Mouse (Mus musculus) testis, postnatal 10 days (tissue): ENCODE results near the gene Nabp2.

Experiments used
- DNase-seq: peaks from one replicate; pipeline ENCODE4 v3.0.0; 2021; ENCODE audit warnings: low spot score

Gene Nabp2

DNA sequence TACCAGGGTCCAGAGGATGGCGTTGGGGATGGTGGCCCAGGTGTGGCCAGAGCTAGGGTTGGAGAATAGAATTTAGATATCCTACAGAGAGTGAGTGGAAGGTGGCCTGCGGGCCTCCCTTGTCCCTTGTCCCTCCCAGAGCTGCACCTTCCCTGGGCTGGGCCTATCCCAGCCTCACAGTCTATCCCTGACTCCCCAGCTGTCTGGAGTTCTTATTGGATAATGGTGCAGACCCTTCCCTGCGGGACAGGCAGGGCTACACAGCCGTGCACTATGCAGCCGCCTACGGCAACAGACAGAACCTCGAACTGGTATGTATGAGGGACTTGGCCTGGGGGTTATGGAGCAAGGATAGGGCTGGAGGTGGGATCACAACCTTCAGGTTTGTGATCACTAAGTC, 25.4 kb downstream of the Nabp2 start:
- DNase-seq, result no peak

- no peak for DNase-seq
These were observed 28.8 kb downstream of the Nabp2 start for GRCm38 (mm10) chr10:128382482-128382881.

GRCm38 (mm10) chr10:128380565-128380964, 30.7 kb downstream of the Nabp2 start:
- no peak for DNase-seq

DNA sequence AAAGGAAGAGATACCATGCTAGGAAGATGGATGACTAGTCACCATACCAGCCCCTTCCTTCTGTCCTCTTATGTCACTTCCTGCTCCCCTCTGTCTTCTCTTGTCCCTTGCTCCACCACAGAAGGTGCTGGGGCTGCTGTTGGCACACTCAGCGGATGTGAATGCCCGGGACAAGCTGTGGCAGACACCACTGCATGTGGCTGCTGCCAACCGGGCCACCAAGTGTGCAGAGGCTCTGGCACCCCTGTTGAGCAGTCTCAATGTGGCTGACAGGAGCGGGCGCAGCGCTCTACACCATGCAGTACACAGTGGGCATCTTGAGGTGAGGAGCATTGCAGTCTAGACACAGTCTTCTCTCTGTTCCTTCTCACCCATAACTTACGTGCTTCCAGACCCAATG, 32.0 kb downstream of the Nabp2 start:
- DNase-seq, result peak; percentile 42

- no peak for DNase-seq
These were observed 32.8 kb downstream of the Nabp2 start for GRCm38 (mm10) chr10:128378462-128378861.

- DNase-seq, result no peak
These were observed 33.3 kb downstream of the Nabp2 start for GRCm38 (mm10) chr10:128377940-128378448.

DNA sequence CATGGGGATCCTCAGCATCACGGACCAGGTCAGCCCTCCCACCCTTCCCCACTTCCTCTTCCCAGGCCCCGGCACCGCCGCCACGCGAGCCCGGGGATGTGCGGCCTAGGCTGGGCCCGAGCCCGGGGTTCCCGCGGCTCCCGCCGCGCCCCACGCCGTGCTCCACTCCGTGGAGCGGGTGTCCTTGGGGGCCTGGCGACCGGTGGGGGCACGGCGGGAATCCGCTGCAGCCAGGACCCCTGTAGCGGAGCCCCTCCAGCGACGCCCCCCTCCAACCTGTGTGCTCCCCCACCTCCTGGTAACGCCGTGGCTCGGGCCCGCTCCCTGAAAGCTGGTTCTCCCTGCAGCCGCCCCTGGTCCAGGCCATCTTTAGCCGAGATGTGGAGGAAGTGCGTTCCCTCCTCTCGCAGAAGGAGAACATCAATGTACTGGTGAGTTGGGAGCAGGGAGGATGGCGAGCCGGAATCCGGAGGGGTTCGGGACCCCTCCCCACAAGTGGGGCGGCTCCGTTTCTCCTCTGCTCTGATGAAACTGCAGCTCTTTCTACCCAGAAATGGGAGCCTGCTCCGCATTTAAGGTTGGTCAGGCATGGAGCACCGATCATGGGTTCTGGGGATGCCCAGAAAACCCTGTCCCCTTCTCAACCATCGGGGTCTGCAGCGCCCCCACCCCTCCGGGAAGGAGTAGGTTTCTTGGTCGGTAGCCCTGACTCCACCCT, 33.9 kb downstream of the Nabp2 start:
- peak; percentile 69 for DNase-seq

DNA sequence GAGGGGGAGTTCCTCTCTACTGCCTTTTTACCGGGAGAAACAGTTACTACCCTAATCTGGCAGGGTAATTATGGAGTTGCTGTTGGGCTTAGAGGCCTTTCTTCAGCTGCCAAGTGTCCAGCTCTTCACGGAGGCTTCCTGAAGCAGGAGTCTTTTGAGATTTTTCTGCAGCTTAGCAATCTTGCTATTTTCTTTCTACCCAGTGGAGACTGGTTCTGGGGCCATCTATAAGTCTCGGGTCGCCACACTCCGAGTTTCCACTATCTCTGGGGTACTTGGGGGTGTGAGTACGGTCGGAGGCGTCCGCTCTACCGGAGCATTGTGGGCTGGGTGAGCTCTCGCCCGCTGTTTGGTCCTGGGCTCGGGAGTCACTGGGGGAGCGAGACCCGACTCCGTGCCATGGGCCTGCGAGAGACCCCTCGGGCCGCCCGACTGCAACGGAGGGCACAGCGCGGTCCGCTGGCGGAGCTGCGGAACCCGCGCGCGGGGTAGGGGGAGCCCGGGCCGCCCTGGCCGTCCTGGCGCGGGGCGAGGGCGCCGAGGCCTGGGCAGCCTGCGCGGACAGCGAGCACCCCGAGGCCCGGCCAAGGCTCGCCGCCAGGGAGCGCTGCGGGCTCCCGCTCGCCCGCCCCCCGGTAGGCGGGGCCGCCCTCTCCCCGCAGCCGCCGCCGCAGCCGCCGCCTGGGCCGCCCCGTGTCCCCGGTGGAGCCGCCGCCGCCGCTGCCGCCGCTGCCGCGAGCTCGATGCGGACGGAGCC, 34.7 kb downstream of the Nabp2 start, which contains the start of gene Ankrd52:
TSS of gene Ankrd52 (plus strand) at position 661 of the 757 bp plus-strand sequence.
- DNase-seq, result peak; percentile 93

DNA sequence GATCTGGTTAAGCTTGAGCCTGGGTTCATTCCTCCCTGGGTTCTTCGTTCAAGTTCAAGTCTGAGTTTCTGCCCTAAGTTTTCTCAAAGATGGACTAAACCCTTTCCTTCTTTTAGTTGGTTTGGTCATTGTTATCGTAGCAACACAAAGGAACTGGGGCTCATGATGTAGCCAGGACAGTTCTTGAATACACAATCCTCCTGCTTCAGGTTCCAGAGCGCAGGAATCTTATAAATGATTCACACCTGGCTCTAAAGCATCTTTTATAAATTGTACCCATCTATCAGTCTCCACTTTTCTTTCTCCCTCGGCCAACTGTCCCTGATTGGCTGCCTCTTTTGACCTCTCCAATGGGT, 35.2 kb downstream of the Nabp2 start:
- no peak for DNase-seq

DNA sequence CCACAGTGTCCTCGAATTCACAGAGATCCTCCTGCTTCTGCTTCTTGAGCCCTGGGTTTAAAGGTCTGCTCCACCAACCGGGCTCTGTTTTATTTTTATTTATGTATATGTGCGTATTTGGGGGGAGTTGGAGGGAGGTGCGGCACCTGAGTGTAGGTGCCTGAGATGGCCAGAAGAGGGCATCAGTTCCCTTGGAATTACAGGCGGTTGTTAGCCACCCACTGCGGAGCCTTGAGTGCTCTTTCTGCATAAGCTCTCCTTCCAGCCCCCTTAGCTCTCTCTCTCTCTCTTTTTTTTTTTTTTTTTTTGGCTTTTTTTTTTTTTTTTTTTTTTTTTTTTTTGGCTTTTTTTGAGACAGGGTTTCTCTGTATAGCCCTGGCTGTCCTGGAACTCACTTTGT, 36.9 kb downstream of the Nabp2 start:
- DNase-seq, result peak; percentile 43

DNA sequence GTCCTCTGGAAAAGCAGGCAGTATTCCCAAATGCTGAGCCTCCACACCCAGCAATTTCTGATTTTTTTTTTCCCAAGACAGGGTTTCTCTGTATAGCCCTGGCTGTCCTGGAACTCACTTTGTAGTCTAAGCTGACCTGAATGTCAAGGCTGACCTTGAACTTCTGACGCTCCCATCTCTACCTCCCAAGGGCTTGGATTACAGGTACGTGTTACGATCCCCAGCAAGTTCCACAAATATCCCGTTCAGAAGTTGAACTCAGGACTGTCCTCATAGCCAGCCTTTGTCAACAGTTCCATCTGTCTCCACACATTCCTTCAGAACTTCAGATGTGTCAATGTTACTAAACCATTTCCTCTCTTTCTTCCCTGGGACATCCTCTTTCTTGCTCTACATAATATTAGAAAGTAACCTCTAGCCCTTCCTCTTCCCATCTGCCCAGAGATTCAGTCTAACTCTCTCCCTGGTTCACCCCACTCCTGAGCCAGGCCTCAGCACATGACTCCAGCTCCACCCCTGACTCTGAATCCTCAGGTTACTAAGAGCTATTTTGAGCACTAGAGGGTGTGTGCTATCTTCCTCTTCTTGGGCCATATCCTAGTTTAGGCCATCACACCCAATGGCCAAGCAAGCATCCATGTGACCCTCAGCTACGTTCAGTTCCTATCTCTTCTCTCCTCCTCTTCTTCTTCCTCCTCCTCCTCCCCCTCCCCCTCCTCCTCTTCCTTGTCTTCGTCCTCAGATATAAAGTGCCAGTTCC, 38.1 kb downstream of the Nabp2 start:
- no peak for DNase-seq

- no peak for DNase-seq
These were observed 39.1 kb downstream of the Nabp2 start for GRCm38 (mm10) chr10:128372142-128372541.

- DNase-seq, result no peak
These were observed 40.7 kb downstream of the Nabp2 start for GRCm38 (mm10) chr10:128370601-128371000.

DNA sequence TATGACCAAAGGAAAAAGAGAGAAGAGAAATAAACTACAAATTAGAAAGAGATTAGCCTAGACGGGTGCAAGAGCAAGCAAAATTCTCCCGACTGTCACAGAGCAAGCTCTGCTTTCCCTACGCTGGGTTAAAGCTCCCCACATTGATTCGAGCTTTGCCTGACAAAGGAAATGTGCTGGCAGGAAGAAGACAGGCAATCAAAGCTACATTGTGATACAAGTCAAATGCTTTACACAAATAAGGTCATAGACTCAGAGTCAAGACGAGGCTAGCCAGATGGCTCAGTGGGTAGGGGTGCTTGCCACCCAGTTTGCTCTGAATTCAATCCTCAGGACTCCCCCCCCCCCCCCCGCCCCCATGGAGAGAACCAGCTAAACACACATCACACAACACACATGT, 41.3 kb downstream of the Nabp2 start:
- no peak for DNase-seq

- DNase-seq, result no peak
These were observed 41.7 kb downstream of the Nabp2 start for GRCm38 (mm10) chr10:128369599-128369998.

GRCm38 (mm10) chr10:128369218-128369543, 42.1 kb downstream of the Nabp2 start:
- DNase-seq, result no peak

DNA sequence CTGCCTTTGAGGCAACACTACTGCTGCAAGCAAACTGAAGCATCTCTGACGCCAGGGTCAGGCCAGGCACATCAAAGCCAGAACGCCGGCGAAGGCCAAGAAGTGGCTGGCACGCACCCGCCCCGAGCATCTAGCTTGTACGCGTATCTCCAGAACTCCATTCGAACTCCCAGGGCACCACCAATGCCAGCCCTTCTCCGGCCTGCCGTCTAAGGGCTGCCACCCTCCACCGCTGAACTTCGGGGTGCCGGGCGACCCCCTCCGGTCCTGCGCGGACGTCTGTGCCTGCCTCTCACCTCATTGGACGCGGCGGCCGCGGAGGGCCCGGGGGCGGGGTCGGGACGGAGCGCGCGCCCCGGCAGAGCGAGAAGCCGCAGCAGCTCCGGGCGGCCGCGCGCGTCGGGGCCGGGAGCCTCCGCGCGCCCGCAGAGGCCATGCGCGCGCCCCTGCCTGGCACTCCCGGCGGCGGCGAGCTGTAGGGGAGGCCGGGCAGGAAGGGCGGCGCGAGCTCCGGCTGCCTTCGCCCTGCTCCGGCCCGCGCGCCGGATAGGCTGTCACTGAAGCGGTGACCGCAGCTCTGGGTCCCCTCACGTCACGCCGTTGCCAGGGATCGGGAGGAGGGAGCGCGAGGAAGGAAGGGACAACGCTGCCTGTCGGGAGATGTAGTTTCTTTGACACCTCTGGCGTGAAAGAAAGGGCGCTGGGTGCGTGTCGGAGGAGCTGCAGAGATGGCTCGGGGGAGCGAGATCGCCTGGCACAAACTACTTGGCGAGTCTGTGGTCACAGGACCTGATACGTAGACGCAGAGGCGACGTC, 42.7 kb downstream of the Nabp2 start, which contains the start of gene Coq10a:
TSS of gene Coq10a (minus strand) at position 596 of the 816 bp plus-strand sequence.
- peak; percentile 90 for DNase-seq

- DNase-seq, result no peak
These were observed 43.3 kb downstream of the Nabp2 start for GRCm38 (mm10) chr10:128367899-128368401.

DNA sequence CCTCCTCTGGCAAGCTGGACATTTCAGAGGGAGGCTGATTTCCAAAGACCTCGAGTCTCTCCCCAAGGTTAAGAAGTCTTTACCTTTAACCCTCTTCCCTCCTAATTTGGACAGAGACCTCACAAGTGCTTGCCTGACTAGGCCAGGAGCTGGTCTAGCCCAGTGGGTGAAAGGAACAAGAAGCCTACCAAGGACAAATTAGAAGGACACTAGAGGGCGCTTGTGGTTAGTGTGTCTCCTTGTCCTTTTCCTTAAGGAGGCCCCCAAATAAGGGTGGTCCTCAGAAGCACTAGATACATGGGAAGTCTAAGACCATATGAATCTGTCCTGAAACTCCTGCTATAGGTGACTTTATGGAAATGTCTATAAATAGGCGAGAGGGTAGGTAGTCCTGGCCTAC, 48.7 kb downstream of the Nabp2 start:
- peak; percentile 51 for DNase-seq

GRCm38 (mm10) chr10:128361836-128362235, 49.5 kb downstream of the Nabp2 start:
- DNase-seq, result no peak

GRCm38 (mm10) chr10:128359226-128359625, 52.1 kb downstream of the Nabp2 start:
- DNase-seq, result no peak

GRCm38 (mm10) chr10:128358796-128359195, 52.5 kb downstream of the Nabp2 start:
- DNase-seq, result peak; percentile 69
